Mouse (Mus musculus) adrenal gland, adult (tissue): ENCODE results near the gene Cdc42se2.

Experiments used
- DNase-seq, 2 experiments: peaks; one replicate each; pipeline ENCODE4 v3.0.0; 2022 to 2023; ENCODE audit warnings: low spot score in 1 of 2; ENCODE audit not compliant: inconsistent age in 2 of 2

Gene Cdc42se2

DNA sequence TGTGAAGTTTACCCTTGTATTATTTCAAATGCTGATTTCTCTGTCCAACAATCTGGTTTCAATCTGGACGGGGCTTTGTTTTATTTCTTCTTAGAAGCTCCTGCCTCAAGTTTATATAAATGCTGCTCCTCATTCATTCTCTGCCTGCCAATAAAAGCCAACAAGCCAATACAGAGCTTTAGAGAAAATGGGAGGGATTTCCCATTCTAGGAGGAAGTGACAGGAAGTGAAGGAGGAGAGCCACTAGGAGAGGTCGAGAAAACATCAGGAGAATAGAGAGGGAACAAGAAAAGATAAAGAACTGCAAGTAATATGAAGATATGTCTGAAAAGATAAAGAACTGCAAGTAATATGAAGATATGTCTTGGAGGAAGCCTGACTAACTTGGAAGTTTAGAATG lies 74.6 kb downstream of the Cdc42se2 start:
- no peak for DNase-seq

DNA sequence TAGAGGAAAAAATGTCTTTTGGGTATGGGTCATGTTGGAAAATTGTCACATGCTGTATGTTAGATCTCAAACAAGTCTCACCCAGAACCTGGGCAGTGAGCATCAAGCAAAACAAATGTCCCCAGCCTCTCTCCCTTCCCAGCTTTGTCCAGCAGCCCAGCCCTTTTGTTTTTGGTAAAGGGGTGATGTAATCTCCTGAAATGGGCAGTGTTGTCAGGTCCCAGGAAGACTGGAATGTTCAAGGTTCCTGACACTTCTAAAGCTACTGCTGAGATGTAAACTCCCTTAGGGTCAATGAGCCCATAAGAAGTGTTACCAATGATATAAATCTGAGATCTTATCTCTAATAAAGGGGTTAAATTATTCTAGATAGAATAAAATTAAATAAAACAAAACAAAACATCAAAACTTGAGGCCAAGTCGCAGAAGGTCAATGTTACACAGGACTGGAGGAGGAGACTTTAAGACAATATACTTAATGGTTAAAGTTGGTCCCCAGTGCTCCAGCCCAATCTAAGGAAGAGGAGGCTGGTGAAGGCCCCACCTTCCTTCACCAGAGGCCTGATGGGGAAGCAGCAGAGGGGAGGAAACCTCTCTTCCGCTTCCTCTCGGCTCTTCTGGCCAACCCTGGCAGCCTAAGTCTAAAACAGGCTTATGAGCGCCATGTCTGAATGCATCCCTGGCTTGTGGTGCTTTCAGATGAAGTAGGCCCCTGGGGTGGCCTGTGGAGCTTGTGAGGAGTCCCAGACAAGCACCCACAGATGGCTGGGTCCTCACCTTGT lies 76.8 kb downstream of the Cdc42se2 start:
- no peak for DNase-seq

DNA sequence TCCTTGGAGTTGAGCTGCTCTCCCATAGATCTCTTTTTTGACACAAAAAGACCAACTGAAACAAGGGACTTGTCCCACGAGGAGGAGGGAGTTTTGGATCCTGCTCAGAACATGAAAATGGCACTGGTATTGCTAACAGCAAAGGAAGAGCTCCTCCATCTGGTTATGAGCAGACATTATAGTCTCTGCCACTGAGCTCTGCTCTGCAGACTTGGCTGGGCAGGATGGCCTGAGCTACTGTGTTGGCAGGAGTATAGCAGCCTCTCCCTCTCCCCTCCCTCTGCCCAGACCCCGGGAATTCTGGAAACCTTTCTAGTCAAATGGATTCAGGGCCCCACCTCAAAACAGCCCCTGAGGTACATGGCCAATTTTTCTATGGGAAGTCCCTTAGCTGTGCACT lies 77.8 kb downstream of the Cdc42se2 start:
- DNase-seq, result no peak

DNA sequence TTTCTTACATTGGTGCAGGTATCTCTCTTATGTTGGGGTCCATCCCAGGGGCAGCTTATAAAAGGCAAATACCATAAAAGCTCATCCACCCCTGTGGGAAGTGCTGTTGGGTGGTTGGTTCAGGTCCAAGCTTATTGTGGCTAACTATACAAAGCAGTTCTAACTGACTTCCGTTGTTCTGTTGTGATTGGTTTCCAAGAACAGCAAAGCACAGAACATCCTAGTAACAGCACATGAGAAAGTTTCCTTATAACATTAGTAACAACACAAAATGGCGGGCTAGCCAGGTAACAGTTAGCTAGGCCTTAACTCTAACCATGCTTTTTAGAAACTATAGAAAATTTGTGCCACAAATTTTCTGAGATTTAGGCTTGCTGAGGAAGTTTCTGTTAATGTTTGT lies 79.3 kb downstream of the Cdc42se2 start:
- DNase-seq, result no peak

DNA sequence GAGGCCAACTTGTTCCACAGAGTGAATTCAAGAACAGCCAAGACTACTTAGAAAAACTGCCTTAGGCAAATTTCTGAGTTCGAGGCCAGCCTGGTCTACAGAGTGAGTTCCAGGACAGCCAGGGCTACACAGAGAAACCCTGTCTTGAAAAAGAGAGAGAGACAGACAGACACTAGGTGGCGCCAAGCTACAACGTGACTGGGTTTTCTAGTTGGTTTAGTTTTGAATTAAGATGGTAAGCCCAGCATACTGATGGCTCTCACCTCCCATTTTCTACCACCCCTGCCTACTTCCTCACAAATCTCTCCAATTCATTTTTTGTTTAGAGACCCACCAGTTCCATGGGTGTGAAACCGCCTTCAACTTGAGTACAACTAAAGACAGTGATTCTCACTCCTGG lies 84.2 kb downstream of the Cdc42se2 start:
- peak; percentile 55 to 91 for DNase-seq

DNA sequence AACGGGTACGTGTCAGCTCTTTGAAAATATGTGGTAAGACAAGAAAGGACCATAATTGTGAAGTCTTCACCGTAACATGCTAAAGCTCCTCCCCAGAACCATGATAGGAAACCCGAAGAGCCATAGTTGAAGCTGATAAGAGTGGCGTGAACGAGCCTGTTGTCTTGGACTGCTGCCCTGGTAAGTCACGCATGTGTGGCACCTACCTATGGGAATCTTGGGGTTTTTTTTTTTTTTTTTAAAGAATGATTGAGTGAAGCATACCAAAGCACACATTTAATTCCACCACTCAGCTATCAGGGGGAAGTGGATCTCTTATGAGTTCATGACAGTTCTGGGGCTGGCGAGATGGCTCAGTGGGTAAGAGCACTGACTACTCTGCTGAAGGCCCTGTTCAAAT lies 85.6 kb downstream of the Cdc42se2 start:
- DNase-seq, result no peak

DNA sequence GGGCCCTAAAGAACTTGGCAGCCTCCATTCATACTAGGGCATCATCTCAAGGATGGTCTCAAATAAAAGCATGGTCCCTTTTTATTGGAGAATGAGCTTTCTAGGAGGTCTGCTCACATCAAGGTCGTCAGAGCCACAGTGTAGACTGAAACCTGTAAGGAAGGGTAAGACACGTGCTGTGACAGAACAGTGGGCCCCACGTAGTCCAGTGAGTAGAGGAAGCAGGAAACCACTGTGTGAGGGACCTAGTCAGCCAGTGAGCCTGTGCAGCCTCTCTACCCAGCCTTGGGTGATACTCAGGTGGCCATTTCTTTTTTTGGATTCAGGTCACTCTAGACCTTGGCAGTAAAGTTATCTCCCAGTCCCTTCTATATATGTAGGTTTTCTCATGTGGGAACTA lies 87.5 kb downstream of the Cdc42se2 start:
- DNase-seq, result no peak

DNA sequence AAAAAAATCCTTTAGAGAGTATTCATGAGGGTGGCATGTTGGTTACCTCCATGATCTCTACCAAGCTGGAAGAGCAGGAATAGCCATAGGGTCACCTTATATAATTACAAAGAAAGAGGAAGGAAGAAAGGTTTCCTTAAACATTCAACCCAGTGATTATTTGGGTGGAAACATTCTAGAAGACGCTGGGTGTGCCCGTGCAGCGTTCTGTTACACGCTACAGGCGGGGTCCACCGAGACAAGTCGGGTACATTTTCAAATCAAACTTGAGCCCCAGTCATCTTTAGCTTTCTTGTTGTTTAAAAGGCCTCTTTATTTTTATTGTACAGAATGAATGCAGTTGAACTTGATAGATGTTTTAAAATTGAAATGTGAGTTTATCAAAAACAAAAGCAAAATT lies 88.8 kb downstream of the Cdc42se2 start:
- no peak for DNase-seq

DNA sequence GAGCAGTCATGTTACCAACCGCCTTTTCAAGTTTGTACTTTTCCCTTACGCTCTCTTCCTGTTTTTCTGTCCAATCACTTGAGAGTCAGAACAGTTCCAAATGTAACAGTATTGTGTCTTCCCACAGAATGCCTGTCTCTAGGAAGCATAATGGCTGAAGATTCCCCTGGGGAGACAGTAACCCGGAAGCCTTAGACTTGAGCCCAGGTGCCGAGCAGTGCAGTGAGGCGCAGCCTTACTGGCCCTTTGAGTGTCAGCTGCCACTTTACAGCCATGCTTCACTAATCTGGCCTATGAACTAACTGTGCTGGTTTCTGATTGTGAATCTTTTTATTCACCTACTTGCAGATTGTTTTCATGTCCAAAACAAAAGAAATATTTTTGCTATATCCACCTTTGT lies 89.9 kb downstream of the Cdc42se2 start:
- no peak for DNase-seq

DNA sequence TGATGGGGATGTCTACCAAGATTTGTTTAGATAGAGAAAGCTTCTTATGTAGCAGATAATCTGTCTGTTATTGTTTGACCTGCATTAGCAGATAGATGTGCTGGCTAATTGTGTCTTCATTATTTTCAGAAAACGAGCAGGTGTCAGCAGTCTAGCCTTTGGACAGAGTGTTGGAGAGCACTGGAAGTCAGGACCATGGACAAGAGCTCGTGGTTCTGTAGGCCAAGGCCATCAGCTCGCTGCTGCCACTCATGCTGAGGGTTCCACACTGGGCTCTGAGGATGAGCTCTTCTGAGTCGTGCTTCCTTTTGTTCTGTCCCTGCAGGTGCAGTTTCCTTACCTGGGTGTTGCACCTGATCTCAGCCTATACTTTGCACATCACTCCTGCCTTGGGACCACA lies 91.5 kb downstream of the Cdc42se2 start:
- peak; percentile 57 to 79 for DNase-seq

DNA sequence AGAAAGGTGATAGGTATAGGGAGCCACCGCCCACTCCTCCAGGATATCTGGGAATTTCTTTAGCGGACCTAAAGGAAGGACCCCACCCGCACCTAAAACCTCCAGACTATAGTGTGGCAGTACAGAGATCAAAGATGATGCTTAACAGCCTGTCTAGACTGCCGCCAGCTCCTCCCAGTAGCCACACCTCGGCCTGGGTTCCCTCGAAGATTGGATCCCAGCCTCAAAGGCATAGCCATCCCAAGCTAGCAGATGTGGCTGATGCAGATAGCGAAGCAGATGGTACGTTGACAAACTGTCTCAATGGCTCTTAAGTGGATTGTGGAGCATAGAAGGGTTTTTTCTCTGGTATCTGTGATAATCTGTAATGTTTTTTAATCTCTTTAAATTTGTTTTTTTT lies 93.2 kb downstream of the Cdc42se2 start:
- DNase-seq, result no peak

DNA sequence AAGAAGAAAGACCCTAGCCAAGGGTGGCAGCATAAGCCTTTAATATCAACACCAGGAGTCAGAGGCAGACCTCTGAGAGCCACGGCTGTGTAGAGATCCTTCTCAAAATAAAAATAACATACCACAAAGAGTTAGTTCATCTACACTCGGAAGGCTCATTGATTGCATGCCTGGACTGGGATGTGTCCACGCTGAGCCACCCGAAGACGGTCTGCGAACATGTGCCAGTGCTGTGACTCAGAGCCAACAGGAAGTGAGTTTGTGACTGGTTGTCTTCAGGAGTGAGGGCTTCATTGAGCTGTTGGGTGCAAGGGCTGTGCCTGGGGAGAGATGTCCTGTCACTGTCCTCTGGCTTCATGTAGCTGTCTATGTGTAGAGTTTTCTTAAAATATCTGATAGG lies 93.8 kb downstream of the Cdc42se2 start:
- no peak for DNase-seq

DNA sequence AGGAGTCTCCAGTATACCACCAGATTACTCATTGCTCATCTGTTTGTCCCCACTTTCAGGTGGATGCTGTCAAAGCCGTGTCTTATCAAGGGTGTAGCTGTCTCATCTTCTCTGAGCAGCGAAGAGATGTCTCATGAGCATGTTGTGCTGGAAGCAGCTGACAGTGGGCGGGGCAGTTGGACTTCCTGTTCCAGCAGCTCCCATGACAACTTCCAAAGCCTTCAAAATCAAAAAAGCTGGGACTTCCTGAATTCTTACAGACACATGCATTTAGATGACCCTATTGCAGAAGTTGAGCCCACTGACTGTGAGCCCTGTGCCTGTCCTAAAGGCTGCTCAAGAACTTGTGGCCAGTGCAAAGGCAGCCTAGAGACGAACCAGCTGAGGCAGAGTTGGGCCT lies 96.3 kb downstream of the Cdc42se2 start:
- DNase-seq, result peak; percentile 19 to 41

DNA sequence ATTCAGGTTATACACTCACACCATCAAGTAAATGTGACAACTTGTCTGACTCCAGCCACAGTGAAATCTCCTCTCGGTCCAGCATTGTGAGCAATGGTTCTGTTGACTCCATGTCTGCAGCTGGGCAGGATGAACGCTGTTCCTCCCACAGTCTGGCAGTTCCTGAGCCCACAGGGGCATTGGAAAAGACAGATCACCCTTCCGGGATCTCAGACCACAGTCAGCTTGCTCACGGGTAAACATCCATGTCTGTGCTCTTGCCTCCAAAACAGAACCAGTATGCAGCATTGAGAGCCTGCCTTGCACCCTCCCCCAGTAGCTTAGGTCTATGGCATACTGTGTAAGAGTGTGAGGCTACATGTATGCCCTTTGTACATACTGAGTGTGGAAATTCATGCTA lies 97.3 kb downstream of the Cdc42se2 start:
- DNase-seq, result no peak

DNA sequence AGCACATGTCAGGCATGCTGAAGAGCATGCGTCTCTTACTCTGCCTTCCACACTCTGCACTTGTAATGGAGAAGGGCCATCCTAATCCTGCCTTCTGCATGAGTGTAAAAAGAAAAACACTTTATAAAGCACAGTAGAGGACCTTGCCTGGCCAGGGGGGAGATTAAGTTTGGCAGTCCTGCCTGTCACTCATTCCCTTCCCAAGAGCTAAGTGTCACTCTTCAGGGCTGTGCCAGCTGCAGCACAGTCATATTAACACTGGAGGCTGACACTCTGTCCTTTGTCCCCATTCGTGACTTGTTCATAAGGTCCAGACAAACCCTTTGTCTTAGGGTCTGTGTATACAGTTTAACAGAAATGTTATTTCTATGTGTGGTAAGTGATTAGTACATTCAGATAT lies 102.6 kb downstream of the Cdc42se2 start:
- no peak for DNase-seq

DNA sequence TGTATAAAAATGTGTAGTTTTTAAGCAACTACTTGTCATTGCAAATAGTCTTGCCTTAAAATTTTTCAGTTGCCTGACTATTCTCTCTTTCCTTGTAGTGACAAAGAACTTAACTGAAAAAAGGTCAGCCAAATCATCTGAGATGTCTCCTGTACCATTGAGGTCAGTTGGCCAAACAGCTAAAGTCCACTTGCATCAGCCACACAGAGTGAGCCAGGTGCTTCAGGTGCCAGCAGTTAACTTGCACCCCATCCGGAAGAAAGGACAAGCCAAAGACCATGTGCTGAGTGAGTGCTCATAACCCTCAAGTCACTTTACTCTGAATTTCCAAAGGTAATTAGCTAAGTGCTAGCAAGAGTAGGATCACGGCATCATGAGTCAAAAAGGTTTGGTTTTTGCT lies 108.3 kb downstream of the Cdc42se2 start:
- DNase-seq, result no peak

DNA sequence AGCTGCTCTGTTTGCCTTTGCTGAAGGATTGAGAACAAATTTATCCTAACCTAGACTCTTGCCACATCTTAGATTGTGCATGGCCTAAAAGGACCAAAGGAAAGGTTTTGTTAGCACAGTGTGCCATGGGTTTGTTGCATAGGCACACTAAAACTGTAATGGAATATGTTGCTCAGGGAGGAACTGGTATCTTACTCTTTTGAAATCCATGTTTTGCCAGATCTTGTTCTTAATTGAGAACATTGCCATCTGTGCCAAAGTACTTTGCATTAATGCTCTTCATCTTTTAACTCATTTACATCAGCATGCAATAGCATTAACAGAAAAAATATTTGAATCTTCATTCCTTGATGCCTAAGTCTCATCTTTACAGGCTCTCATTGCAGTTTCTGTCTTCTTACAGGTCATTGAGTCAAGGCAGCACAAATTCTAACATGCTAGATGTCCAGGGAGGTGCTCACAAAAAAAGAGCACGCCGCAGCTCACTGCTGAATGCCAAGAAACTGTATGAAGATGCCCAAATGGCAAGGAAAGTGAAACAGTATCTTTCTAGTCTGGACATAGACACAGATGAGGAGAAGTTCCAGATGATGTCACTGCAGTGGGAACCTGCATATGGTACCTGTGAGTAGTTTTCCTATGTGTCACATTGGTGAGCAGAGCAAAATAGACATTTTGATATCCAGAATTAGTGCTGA lies 111.5 kb downstream of the Cdc42se2 start:
- no peak for DNase-seq

DNA sequence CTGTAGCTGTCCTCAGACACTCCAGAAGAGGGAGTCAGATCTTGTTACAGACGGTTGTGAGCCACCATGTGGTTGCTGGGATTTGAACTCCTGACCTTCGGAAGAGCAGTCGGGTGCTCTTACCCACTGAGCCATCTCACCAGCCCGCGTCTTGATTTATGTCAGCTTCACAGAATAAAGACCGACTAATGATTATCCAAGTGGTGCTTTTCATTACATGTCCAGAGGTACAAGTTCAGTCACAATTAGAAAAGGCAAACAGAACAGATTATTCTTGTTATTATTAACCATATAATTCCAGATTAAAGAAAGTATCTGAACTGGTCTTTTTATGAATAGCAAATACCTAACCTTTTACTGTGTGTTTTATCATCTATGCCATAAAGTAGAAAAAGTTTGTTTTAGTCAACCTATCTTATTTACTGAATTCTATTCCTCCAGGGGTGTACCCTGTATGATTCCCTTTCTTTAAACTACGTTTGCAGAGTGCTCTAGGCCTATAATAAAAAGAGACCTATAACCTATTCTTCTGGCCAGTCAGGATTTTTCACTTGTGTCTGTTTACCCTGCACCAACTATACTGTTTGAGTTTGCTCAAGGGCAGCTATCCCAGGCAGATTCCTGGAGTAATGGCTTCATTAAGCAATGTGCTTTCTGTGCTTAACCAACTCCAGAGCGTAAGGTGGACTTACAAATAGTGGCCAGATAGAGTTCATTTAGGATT lies 113.7 kb downstream of the Cdc42se2 start:
- no peak for DNase-seq
